Mouse (Mus musculus) midbrain, embryonic 16.5 days (tissue): Measurements from ENCODE around the gene Lpp. TPM values are rescaled to one million over a fixed set of nuclear protein-coding genes. Genes with fewer than 3 reads are reported as not detected.

Experiments used
- ATAC-seq: fragments of 200-750 bp; cut with Nextera tagmentation; 2 replicates; pipeline ENCODE4 v1.8.0; 2017; ENCODE audit warnings: moderate TSS enrichment
- H3K27ac ChIP-seq: fragments of 300-500 bp; sonication (generic); 2 replicates; pipeline ENCODE4 v1.5.1; 2014; ENCODE audit warnings: mild to moderate bottlenecking, low read length, mixed read lengths
- H3K27me3 ChIP-seq: fragments of 300-500 bp; sonication (generic); 2 replicates; pipeline ENCODE4 v1.6.1; 2014; ENCODE audit warnings: low read depth, low read length, mixed read lengths; ENCODE audit not compliant: control insufficient read depth, insufficient read depth
- H3K36me3 ChIP-seq: fragments of 300-500 bp; sonication (generic); 2 replicates; pipeline ENCODE4 v1.6.1; 2014; ENCODE audit warnings: mild to moderate bottlenecking, low read length, moderate library complexity, mixed read lengths; ENCODE audit not compliant: control insufficient read depth, insufficient read depth
- H3K4me1 ChIP-seq: fragments of 300-500 bp; sonication (generic); 2 replicates; pipeline ENCODE4 v1.6.1; 2014; ENCODE audit warnings: mild to moderate bottlenecking, low read length, mixed read lengths; ENCODE audit not compliant: control insufficient read depth, insufficient read depth
- H3K4me2 ChIP-seq: fragments of 300-500 bp; sonication (generic); 2 replicates; pipeline ENCODE4 v1.6.1; 2014; ENCODE audit warnings: mild to moderate bottlenecking, low read length, mixed read lengths
- H3K4me3 ChIP-seq: fragments of 300-500 bp; sonication (generic); 2 replicates; pipeline ENCODE4 v1.5.1; 2014; ENCODE audit warnings: low read depth, mild to moderate bottlenecking, low read length, moderate library complexity, mixed read lengths
- H3K9ac ChIP-seq: fragments of 300-500 bp; sonication (generic); 2 replicates; pipeline ENCODE4 v1.6.1; 2014; ENCODE audit warnings: low read depth, low read length, mixed read lengths
- H3K9me3 ChIP-seq: fragments of 300-500 bp; sonication (generic); replicated peaks from 2 replicates; pipeline ENCODE4 v1.6.1; 2014; ENCODE audit warnings: mild to moderate bottlenecking, low read length, mixed read lengths; ENCODE audit not compliant: control insufficient read depth, poor library complexity, severe bottlenecking
- WGBS: fragments of 180-500 bp; shearing (Covaris S2); extraction: QIAGEN DNeasy Blood & Tissue Kit; methylation state at CpG from one replicate; pipeline ENCODE4 v1.1.7; 2014; 5-methylcytosine and 5-hydroxymethylcytosine counted together
- polyA plus RNA-seq: library from polyadenylated mRNA; unstranded; fragments of >200 nt; fragmentation: Nextera tagmentation; extraction: Ambion mirVana; gene quantifications from 2 replicates; pipeline ENCODE4 v1.2.1, GENCODE M21; 2015

Gene Lpp
- polyA plus RNA-seq, 1 experiment from 2014 or later = 10.7 TPM

GRCm38 (mm10) chr16:24737362-24738057 is 344.2 kb downstream of the Lpp start:
- no peaks in the 10 kb centered on the region for H3K36me3 ChIP-seq
- 0 out of 2 replicates have a peak, but pooled peaks cover 4% of the 10 kb centered on the region for H3K4me1 ChIP-seq
- no peaks in the 10 kb centered on the region for H3K9me3 ChIP-seq
- H3K4me2 ChIP-seq = no peak overlapping the region
- no peaks in the 10 kb centered on the region for H3K27me3 ChIP-seq
- no peak for ATAC-seq
- no peak overlapping the region for H3K9ac ChIP-seq
- no peak overlapping the region for H3K4me3 ChIP-seq
- no peak overlapping the region for H3K27ac ChIP-seq
- WGBS = 39% methylated on average over 10 of the region's 10 CpGs

- Histone ChIP-seq H3K4me2 (no peak overlapping the region), H3K27ac (no peak overlapping the region), H3K9ac (no peak overlapping the region), H3K4me1 (0 out of 2 replicates have a peak, but pooled peaks cover 4% of the 10 kb centered on the region), H3K27me3 (no peaks in the 10 kb centered on the region), H3K4me3 (no peak overlapping the region), H3K36me3 (no peaks in the 10 kb centered on the region), H3K9me3 (no peaks in the 10 kb centered on the region)
- 76% methylated on average over 4 of the region's 4 CpGs for WGBS
- no peak for ATAC-seq
Observed at GRCm38 (mm10) chr16:24740714-24741113, 347.4 kb downstream of the Lpp start.

GRCm38 (mm10) chr16:24749816-24750215 is 356.5 kb downstream of the Lpp start:
- Histone ChIP-seq H3K4me1 (no peaks in the 10 kb centered on the region), H3K27ac (no peak overlapping the region), H3K9me3 (no peaks in the 10 kb centered on the region), H3K4me2 (no peak overlapping the region), H3K36me3 (no peaks in the 10 kb centered on the region), H3K4me3 (no peak overlapping the region), H3K9ac (no peak overlapping the region), H3K27me3 (no peaks in the 10 kb centered on the region)
- ATAC-seq = no peak

GRCm38 (mm10) chr16:24756141-24756540 is 362.8 kb downstream of the Lpp start:
- Histone ChIP-seq H3K9ac (no peak overlapping the region), H3K4me2 (no peak overlapping the region), H3K4me3 (no peak overlapping the region), H3K36me3 (no peaks in the 10 kb centered on the region), H3K4me1 (no peaks in the 10 kb centered on the region), H3K9me3 (no peaks in the 10 kb centered on the region), H3K27me3 (no peaks in the 10 kb centered on the region), H3K27ac (no peak overlapping the region)
- no peak for ATAC-seq
- WGBS = 90% methylated on average over 9 of the region's 9 CpGs

GRCm38 (mm10) chr16:24766051-24766450 is 372.7 kb downstream of the Lpp start:
- WGBS = 96% methylated on average over 3 of the region's 3 CpGs
- H3K4me3 ChIP-seq = no peak overlapping the region
- H3K27ac ChIP-seq = no peak overlapping the region

GRCm38 (mm10) chr16:24766596-24766995 is 373.3 kb downstream of the Lpp start:
- no peak overlapping the region for H3K9ac ChIP-seq
- H3K4me1 ChIP-seq = no peaks in the 10 kb centered on the region
- WGBS = 82% methylated on average over 2 of the region's 2 CpGs

More at GRCm38 (mm10) chr16:24766051-24766450, 372.7 kb downstream of the Lpp start:
- H3K27me3 ChIP-seq = no peaks in the 10 kb centered on the region
- no peak overlapping the region for H3K4me2 ChIP-seq
- no peaks in the 10 kb centered on the region for H3K9me3 ChIP-seq
- no peaks in the 10 kb centered on the region for H3K36me3 ChIP-seq
- no peak overlapping the region for H3K9ac ChIP-seq
- no peak for ATAC-seq
- no peaks in the 10 kb centered on the region for H3K4me1 ChIP-seq

GRCm38 (mm10) chr16:24777053-24777452 is 383.7 kb downstream of the Lpp start:
- Histone ChIP-seq H3K36me3 (no peaks in the 10 kb centered on the region), H3K4me1 (0 out of 2 replicates have a peak, but pooled peaks cover 2% of the 10 kb centered on the region), H3K9ac (no peak overlapping the region), H3K27me3 (no peaks in the 10 kb centered on the region), H3K4me3 (no peak overlapping the region), H3K4me2 (no peak overlapping the region), H3K9me3 (no peaks in the 10 kb centered on the region), H3K27ac (no peak overlapping the region)
- 89% methylated on average over 2 of the region's 2 CpGs for WGBS
- no peak for ATAC-seq

More at GRCm38 (mm10) chr16:24766596-24766995, 373.3 kb downstream of the Lpp start:
- no peaks in the 10 kb centered on the region for H3K27me3 ChIP-seq
- H3K9me3 ChIP-seq = no peaks in the 10 kb centered on the region
- no peak overlapping the region for H3K4me3 ChIP-seq
- H3K4me2 ChIP-seq = no peak overlapping the region
- no peaks in the 10 kb centered on the region for H3K36me3 ChIP-seq
- no peak overlapping the region for H3K27ac ChIP-seq
- ATAC-seq = no peak

- Histone ChIP-seq H3K9ac (no peak overlapping the region), H3K4me3 (no peak overlapping the region), H3K27me3 (no peaks in the 10 kb centered on the region), H3K27ac (no peak overlapping the region), H3K4me1 (0 out of 2 replicates have a peak, but pooled peaks cover 2% of the 10 kb centered on the region), H3K36me3 (no peaks in the 10 kb centered on the region), H3K9me3 (no peaks in the 10 kb centered on the region), H3K4me2 (no peak overlapping the region)
- WGBS = 54% methylated on average over 8 of the region's 8 CpGs
- ATAC-seq = peak; percentile 91
Observed at GRCm38 (mm10) chr16:24778432-24779274, 385.3 kb downstream of the Lpp start.

GRCm38 (mm10) chr16:24780545-24780944 is 387.2 kb downstream of the Lpp start:
- Histone ChIP-seq H3K9ac (no peak overlapping the region), H3K4me1 (0 out of 2 replicates have a peak, but pooled peaks cover 2% of the 10 kb centered on the region), H3K27ac (no peak overlapping the region), H3K4me3 (no peak overlapping the region), H3K36me3 (no peaks in the 10 kb centered on the region), H3K9me3 (no peaks in the 10 kb centered on the region), H3K4me2 (no peak overlapping the region), H3K27me3 (no peaks in the 10 kb centered on the region)
- WGBS = 51% methylated on average over 7 of the region's 7 CpGs
- ATAC-seq = no peak
